Mouse (Mus musculus): ENCODE results near the gene Tbc1d1. TPM values are rescaled to one million over a fixed set of nuclear protein-coding genes. Genes with fewer than 3 reads are reported as not detected.

The Tbc1d1 gene
- polyA plus RNA-seq, 1 experiment from 2014 or later, result 11.5 TPM

GRCm38 (mm10) chr5:64125783-64126182 is 30.3 kb upstream of the Tbc1d1 start:
- Histone ChIP-seq H3K27me3 (ENCODE audit: control insufficient read depth, insufficient read depth, low read length) (no peaks in the 10 kb centered on the region), H3K4me1 (replicated peaks; ENCODE audit: control insufficient read depth, insufficient read depth) (no peaks in the 10 kb centered on the region), H3K4me3 (ENCODE audit: low read depth, low read length) (no peak overlapping the region), H3K9ac (ENCODE audit: low read length) (no peak overlapping the region), H3K27ac (replicated peaks) (no peak overlapping the region), H3K36me3 (ENCODE audit: control insufficient read depth, insufficient read depth, low read length) (peaks cover 9% of the 10 kb centered on the region; the same call in 1 of the 2 replicates), H3K9me3 (ENCODE audit: control insufficient read depth, low read length) (no peaks in the 10 kb centered on the region), H3K4me2 (replicated peaks; ENCODE audit: low read depth) (no peak overlapping the region)
- TF ChIP-seq CTCF (IDR thresholded peaks at IDR 0.05; ENCODE audit: low read depth), result no peak
- TF ChIP-seq EP300 (optimal IDR thresholded peaks at IDR 0.05), result no peak
- 76% methylated on average over 5 of the region's 5 CpGs for WGBS
- ATAC-seq (ENCODE audit: low FRiP score, low TSS enrichment), result no peak
- no peak for DNase-seq (ENCODE audit: low spot score)

DNA sequence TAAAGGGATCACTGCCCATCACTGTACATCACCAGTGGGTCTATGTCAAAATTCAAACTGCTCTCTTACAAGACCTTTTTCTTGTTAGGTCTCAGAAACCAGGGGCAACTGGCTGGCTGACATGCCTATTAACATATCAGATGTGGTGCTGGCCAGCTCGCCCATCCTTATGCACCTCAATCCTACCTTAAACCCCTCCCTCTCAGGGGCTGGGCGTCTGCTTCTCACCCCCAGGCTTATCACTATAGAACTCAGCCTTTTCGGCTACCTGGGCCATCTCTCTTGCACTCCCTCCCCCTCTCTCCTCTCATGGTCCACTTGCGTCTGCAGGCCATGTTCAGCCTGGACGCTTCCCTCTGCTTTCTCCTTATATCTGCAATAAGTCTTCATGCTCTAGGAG is 24.6 kb upstream of the Tbc1d1 start:
- H3K4me3 ChIP-seq (ENCODE audit: low read depth, low read length), result no peak overlapping the region
- no peak overlapping the region for H3K27ac ChIP-seq (replicated peaks)
- no peak overlapping the region for H3K9ac ChIP-seq (ENCODE audit: low read length)
- DNase-seq (ENCODE audit: low spot score), result no peak
- no peaks in the 10 kb centered on the region for H3K27me3 ChIP-seq (ENCODE audit: control insufficient read depth, insufficient read depth, low read length)
- peaks cover 5% of the 10 kb centered on the region; the same call in 1 of the 2 replicates for H3K36me3 ChIP-seq (ENCODE audit: control insufficient read depth, insufficient read depth, low read length)
- no peaks in the 10 kb centered on the region for H3K4me1 ChIP-seq (replicated peaks; ENCODE audit: control insufficient read depth, insufficient read depth)
- H3K4me2 ChIP-seq (replicated peaks; ENCODE audit: low read depth), result no peak overlapping the region
- 76% methylated on average over 5 of the region's 5 CpGs for WGBS
- ATAC-seq (ENCODE audit: low FRiP score, low TSS enrichment), result no peak
- no peaks in the 10 kb centered on the region for H3K9me3 ChIP-seq (ENCODE audit: control insufficient read depth, low read length)
- TF ChIP-seq CTCF (IDR thresholded peaks at IDR 0.05; ENCODE audit: low read depth), result no peak
- TF ChIP-seq EP300 (optimal IDR thresholded peaks at IDR 0.05), result no peak

DNA sequence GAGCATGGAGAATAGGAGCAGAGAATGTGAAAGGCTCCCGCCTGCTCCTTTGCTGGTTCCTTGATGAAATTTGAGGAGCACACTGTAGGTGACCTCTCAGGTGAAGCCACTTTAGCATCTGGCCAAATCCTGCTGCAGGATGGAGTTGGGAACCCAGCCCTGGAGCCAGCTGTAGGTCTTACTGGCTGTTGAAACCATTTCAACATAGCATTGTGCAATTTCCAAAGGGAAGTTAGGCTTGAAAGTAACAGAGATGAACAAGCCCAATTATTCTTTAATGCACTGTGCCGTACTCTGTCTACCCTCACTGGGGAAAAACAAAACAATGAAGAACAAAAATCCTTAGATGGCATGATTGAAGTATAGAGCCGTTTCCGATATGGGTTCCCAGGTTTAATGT is 22.2 kb upstream of the Tbc1d1 start:
- no peak overlapping the region for H3K27ac ChIP-seq (replicated peaks)
- H3K9ac ChIP-seq (ENCODE audit: low read length), result no peak overlapping the region
- H3K4me1 ChIP-seq (replicated peaks; ENCODE audit: control insufficient read depth, insufficient read depth), result no peaks in the 10 kb centered on the region
- no peaks in the 10 kb centered on the region for H3K27me3 ChIP-seq (ENCODE audit: control insufficient read depth, insufficient read depth, low read length)
- no peak for ATAC-seq (ENCODE audit: low FRiP score, low TSS enrichment)
- WGBS, result 81% methylated on average over 4 of the region's 4 CpGs
- H3K4me3 ChIP-seq (ENCODE audit: low read depth, low read length), result no peak overlapping the region
- H3K36me3 ChIP-seq (ENCODE audit: control insufficient read depth, insufficient read depth, low read length), result peaks cover 2% of the 10 kb centered on the region; the same call in 1 of the 2 replicates
- H3K4me2 ChIP-seq (replicated peaks; ENCODE audit: low read depth), result no peak overlapping the region
- TF ChIP-seq CTCF (IDR thresholded peaks at IDR 0.05; ENCODE audit: low read depth) (no peak), EP300 (optimal IDR thresholded peaks at IDR 0.05) (no peak)
- H3K9me3 ChIP-seq (ENCODE audit: control insufficient read depth, low read length), result no peaks in the 10 kb centered on the region
- no peak for DNase-seq (ENCODE audit: low spot score)

GRCm38 (mm10) chr5:64136325-64136724 is 19.8 kb upstream of the Tbc1d1 start:
- no peak for DNase-seq (ENCODE audit: low spot score)
- H3K9ac ChIP-seq (ENCODE audit: low read length), result no peak overlapping the region
- no peaks in the 10 kb centered on the region for H3K4me1 ChIP-seq (replicated peaks; ENCODE audit: control insufficient read depth, insufficient read depth)
- no peak overlapping the region for H3K4me3 ChIP-seq (ENCODE audit: low read depth, low read length)
- no peak overlapping the region for H3K27ac ChIP-seq (replicated peaks)
- H3K36me3 ChIP-seq (ENCODE audit: control insufficient read depth, insufficient read depth, low read length), result no peaks in the 10 kb centered on the region
- 80% methylated on average over 5 of the region's 5 CpGs for WGBS
- no peaks in the 10 kb centered on the region for H3K27me3 ChIP-seq (ENCODE audit: control insufficient read depth, insufficient read depth, low read length)
- H3K9me3 ChIP-seq (ENCODE audit: control insufficient read depth, low read length), result no peaks in the 10 kb centered on the region
- no peak for TF ChIP-seq EP300 (optimal IDR thresholded peaks at IDR 0.05)
- TF ChIP-seq CTCF (IDR thresholded peaks at IDR 0.05; ENCODE audit: low read depth), result peak; percentile 76
- no peak overlapping the region for H3K4me2 ChIP-seq (replicated peaks; ENCODE audit: low read depth)
- no peak for ATAC-seq (ENCODE audit: low FRiP score, low TSS enrichment)

DNA sequence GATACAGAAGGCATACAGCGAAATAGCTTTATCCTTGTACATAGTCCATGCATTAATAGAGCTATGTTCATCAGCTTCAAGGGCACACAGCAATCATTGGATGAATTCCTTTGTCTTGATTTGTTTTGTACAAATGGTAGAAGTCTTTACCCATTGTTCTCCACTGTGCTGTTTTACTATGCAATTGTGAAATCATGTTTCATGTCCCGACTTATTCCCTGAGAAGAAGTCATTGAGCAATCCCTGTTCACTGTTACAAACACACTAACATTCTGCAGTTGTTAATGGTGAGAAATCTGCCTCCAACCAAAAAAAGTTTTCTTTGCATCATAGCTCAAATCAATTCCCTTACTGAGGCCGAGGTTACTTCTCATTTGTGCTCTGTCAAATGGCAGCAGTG is 15.9 kb upstream of the Tbc1d1 start:
- Histone ChIP-seq H3K36me3 (ENCODE audit: control insufficient read depth, insufficient read depth, low read length) (no peaks in the 10 kb centered on the region), H3K4me1 (replicated peaks; ENCODE audit: control insufficient read depth, insufficient read depth) (no peaks in the 10 kb centered on the region), H3K27me3 (ENCODE audit: control insufficient read depth, insufficient read depth, low read length) (no peaks in the 10 kb centered on the region), H3K4me3 (ENCODE audit: low read depth, low read length) (no peak overlapping the region), H3K9me3 (ENCODE audit: control insufficient read depth, low read length) (no peaks in the 10 kb centered on the region), H3K27ac (replicated peaks) (no peak overlapping the region), H3K4me2 (replicated peaks; ENCODE audit: low read depth) (no peak overlapping the region), H3K9ac (ENCODE audit: low read length) (no peak overlapping the region)
- TF ChIP-seq CTCF (IDR thresholded peaks at IDR 0.05; ENCODE audit: low read depth), result no peak
- no peak for TF ChIP-seq EP300 (optimal IDR thresholded peaks at IDR 0.05)
- DNase-seq (ENCODE audit: low spot score) (no peak), ATAC-seq (ENCODE audit: low FRiP score, low TSS enrichment) (no peak)
- WGBS, result 63% methylated on average over 3 of the region's 3 CpGs

DNA sequence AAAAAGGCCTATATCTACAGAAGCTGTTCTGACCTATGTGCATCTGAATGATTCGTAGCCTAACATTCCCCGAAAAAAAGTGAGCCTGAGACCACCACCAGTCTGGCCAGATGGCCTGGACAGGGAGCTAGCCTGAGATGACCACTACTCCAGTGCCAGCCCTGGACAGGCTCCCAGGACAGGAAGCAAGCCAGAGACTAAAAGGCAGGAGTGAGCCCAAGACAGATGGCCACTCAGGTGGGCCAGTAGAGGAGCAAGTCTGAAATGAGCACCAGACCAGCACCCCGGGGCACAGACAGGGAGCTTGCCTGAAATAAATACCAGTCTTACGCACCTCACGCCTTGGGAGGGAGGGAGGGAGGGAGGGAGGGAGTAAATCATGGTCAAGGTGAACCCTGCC is 11.8 kb upstream of the Tbc1d1 start:
- no peak overlapping the region for H3K4me3 ChIP-seq (ENCODE audit: low read depth, low read length)
- DNase-seq (ENCODE audit: low spot score) (no peak), ATAC-seq (ENCODE audit: low FRiP score, low TSS enrichment) (no peak)
- no peak overlapping the region for H3K27ac ChIP-seq (replicated peaks)
- H3K4me2 ChIP-seq (replicated peaks; ENCODE audit: low read depth), result no peak overlapping the region
- no peaks in the 10 kb centered on the region for H3K27me3 ChIP-seq (ENCODE audit: control insufficient read depth, insufficient read depth, low read length)
- H3K9ac ChIP-seq (ENCODE audit: low read length), result no peak overlapping the region
- no peaks in the 10 kb centered on the region for H3K9me3 ChIP-seq (ENCODE audit: control insufficient read depth, low read length)
- 80% methylated on average over 5 of the region's 5 CpGs for WGBS
- peaks cover 6% of the 10 kb centered on the region; the same call in 1 of the 2 replicates for H3K4me1 ChIP-seq (replicated peaks; ENCODE audit: control insufficient read depth, insufficient read depth)
- no peaks in the 10 kb centered on the region for H3K36me3 ChIP-seq (ENCODE audit: control insufficient read depth, insufficient read depth, low read length)
- TF ChIP-seq EP300 (optimal IDR thresholded peaks at IDR 0.05), result no peak
- TF ChIP-seq CTCF (IDR thresholded peaks at IDR 0.05; ENCODE audit: low read depth), result no peak
